Mouse (Mus musculus): ENCODE results near the gene Ubap1.

DNA sequence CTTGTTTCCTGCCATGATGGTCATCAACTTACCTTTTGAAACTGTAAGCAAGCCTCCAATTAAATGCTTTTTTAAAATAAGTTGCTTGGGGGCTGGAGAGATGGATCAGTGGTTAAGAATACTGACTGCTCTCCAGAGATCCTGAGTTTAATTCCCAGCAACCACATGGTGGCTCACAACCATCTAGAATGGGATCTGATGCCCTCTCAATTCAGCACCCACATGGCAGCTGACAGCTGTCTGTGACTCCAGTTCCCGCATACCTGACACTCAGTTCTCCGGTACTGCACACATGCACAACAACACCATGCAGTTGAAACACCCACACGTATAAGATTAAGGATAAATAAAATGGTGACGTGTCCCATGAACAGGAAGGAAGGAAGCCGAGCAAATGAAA, 30.5 kb upstream of the Ubap1 start:
- no peak for TF ChIP-seq GATA1 (IDR thresholded peaks at IDR 0.05; ENCODE audit: low read length)
- no peak for TF ChIP-seq TAL1 (IDR thresholded peaks at IDR 0.05; ENCODE audit: low read length)

Data from erythroblast, embryonic 14.5 days (primary cell).